Mouse (Mus musculus) brain, embryonic 14.5 days (tissue): ENCODE data around the gene Psme2. TPM values are rescaled to one million over a fixed set of nuclear protein-coding genes. Genes with fewer than 3 reads are reported as not detected.

Source experiments
- DNase-seq: peaks from one replicate; pipeline ENCODE4 v3.0.0-alpha.2; 2011; ENCODE audit warnings: low read depth
- CTCF ChIP-seq: fragments of 200-500 bp; IDR thresholded peaks from 2 replicates; pipeline ENCODE4 v1.5.1; 2012; ENCODE audit warnings: inconsistent platforms, mild to moderate bottlenecking, moderate library complexity, borderline replicate concordance; ENCODE audit not compliant: insufficient read depth, insufficient read length; ENCODE audit errors: extremely low read depth
- POLR2A ChIP-seq: fragments of 200-500 bp; IDR thresholded peaks from 2 replicates; pipeline ENCODE4 v1.6.1; 2012; ENCODE audit warnings: mild to moderate bottlenecking, inconsistent platforms, borderline replicate concordance; ENCODE audit not compliant: poor library complexity, insufficient read depth, insufficient read length, severe bottlenecking; ENCODE audit errors: extremely low read depth
- polyA plus RNA-seq: library from polyadenylated mRNA; depleted of rRNA; stranded (reverse); fragments of >200 nt; gene quantifications from 2 replicates; pipeline ENCODE4 v1.2.3, GENCODE M21; 2012

Psme2 gene
- polyA plus RNA-seq, 1 experiment, result 65.9 TPM

DNA sequence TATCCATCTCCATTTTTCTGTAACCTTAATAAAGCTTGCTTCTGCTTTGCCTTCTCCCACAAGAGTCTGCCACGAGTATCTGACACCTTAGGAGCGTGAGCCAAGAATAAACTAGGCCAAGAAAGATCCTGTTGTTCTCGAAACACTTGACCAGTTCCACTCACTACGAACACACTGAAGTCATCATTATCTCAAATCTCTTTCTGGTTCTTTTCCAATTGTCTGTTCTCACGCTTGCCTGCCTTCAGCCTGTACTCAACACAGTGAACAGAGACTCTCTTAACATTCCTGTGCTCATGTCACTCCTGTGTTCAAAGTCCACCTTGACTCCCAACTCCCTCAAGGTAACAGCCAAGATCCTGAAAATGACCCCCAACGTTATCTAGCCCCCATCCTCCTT is 22.4 kb upstream of the Psme2 start:
- DNase-seq, result no peak
- TF ChIP-seq POLR2A (no peak), CTCF (no peak)

DNA sequence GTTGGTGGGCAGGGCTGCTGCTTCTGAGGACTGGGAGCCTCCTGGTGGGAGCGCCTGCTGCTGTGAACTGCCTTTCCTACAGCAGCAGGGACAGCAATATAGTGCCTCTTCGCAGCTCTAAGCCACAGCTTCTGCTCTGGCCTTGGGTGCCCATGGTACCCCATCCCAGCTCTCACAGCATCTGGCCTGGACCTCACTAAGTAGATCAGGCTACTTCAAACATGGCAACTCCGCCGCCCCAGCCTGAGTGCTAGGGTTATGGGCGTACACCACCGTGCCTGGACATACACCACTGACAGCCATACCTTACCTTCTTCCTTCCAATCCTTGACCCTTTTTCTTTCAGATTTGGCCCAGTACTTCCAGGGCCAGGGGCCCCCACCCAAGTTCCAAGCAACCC is 17.4 kb upstream of the Psme2 start:
- DNase-seq, result no peak
- TF ChIP-seq POLR2A, result no peak
- no peak for TF ChIP-seq CTCF

DNA sequence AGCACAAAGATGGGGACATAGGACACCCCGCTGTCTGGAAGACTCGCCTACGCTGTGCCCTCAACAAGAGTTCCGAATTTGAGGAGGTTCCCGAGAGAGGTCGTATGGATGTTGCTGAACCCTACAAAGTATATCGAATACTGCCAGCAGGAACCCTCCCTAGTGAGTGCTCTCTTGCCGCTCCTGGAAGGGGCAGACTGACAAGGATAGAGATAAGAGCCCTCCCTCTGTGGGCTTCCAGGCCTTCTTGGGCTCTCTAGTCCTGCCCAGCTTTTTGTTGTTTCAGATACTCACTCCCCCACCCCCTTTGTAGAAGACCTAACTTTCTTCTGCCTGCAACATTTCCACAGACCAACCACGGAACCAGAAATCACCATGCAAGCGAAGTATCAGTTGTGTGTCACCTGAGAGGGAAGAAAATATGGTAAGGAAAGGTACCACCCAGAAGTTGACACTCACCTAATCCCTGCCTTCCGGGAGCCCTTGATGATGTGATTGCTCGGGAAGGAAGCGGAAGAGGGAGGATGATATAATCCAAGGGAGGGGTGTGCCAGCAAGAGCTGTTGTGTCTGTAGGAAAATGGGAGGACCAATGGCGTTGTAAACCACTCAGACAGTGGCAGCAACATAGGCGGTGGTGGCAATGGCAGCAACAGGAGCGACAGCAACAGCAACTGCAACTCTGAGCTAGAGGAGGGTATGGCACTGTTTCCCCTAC is 15.0 kb upstream of the Psme2 start:
- DNase-seq, result no peak
- TF ChIP-seq POLR2A (no peak), CTCF (no peak)

DNA sequence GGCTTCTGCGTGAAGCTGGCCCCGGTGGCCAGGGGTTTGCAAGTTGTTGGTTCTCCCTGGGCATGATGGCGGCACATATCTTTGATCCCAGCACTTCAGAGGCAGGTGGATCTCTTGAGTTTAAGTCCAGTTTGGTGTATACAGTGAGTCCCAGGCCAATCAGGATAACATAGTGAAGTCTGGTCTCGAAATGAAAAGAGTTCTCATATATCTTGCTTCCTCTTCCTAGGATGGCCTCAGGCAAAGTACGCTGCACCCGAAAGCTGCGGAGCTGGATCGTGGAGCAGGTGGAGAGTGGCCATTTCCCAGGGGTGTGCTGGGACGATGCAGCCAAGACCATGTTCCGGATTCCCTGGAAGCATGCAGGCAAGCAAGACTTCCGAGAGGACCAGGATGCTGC is 13.9 kb upstream of the Psme2 start:
- no peak for DNase-seq
- TF ChIP-seq CTCF (no peak), POLR2A (no peak)

DNA sequence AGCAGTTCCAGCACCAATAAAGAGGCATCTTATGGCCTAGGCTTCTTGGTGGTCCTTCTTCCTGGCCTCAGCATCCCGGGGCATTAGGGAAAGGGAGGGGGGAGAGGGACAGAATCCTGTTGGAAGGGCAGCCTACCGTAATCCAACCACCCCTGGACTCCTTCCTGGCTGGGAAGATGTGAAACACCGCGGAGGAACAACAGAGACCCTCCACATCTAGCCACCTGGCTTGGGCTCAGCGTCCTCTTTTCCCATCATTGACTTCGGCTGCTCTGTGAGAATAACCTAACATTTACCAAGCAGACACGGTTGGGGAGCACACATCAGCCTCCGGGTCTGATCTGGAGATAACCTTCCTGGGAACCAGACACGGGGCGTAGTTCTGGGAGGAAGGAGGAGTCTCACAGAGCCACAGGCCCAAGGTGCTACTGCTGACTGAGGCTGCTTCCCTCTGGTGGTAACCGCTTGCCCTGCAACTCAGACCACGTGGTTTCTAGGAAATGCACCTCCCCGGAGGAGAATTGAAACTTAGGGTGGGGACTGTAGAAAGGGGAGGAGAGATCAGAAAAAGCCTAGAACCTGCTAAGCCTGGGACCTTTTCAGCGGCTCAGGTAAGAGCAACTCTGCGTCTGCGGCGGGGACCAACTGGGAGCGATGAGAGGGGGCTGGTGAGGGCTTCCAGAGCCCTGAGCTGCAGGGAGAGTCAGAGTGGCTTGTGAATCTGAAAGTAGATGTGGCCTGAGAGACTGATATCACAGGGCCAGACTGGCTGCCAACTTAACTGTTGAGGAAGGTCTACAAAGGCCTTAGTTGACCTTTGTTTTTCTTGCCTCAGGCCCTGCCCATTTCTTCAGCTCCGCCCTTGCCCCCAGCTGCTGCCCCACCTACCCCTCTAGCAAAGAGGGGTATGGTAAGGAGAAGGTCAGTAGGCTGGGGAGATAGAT is 13.0 kb upstream of the Psme2 start:
- TF ChIP-seq CTCF (peak; percentile 90), POLR2A (no peak)
- peak; percentile 87 for DNase-seq

DNA sequence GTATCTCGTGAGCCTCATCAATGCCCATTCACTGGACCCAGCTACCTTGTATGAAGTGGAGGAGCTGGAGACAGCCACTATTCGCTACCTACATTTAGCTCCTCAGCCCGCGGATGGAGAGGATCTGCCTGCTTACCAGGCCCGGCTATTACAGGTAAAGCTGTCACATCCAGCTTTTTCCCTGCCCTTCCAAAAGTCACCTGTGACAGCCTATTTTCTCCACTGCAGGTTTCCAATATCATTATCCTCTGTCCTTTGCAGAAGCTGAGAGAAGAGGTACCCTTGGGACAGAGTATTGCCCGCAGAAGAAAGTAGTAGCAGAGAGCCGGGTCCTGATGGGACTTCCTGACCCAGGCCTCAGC is 12.3 kb upstream of the Psme2 start, which contains the start of gene Irf9:
Irf9 (plus strand) TSS at position 301 of the 362 bp plus-strand sequence.
- TF ChIP-seq POLR2A (no peak), CTCF (no peak)
- DNase-seq, result no peak

DNA sequence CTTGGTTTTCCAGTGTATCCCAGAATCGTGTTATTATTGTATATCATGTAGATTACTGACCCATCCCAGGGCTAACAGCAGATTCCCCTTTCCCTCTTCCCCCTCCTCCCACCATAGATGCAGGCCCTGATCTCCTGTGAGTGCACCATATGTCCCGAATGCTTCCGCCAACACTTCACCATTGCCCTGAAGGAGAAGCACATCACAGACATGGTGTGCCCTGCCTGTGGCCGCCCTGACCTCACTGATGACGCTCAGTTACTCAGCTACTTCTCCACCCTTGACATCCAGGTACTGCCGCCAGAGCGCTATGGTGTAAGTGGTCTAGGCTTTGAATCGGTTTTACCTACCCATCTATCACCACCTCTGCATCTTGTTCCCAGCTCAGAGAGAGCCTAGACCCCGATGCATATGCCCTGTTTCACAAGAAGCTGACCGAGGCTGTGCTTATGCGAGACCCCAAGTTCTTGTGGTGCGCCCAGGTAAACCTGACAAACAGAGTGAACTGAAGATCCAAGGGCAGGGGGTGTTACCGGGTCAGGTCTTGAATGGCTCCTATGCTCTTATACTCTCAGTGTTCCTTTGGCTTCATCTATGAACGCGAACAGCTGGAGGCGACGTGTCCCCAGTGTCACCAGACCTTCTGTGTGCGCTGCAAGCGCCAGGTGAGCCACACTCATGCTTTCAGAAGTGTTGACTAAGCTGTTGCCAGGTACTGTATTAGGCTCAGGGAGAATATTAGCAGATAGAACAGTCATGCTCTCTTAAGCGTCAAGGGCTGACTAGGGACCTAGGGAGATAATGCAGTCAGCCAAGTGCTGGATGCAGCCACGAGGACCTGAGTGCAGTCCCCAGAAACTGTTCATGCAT is 7.8 kb upstream of the Psme2 start:
- no peak for TF ChIP-seq POLR2A
- no peak for TF ChIP-seq CTCF

DNA sequence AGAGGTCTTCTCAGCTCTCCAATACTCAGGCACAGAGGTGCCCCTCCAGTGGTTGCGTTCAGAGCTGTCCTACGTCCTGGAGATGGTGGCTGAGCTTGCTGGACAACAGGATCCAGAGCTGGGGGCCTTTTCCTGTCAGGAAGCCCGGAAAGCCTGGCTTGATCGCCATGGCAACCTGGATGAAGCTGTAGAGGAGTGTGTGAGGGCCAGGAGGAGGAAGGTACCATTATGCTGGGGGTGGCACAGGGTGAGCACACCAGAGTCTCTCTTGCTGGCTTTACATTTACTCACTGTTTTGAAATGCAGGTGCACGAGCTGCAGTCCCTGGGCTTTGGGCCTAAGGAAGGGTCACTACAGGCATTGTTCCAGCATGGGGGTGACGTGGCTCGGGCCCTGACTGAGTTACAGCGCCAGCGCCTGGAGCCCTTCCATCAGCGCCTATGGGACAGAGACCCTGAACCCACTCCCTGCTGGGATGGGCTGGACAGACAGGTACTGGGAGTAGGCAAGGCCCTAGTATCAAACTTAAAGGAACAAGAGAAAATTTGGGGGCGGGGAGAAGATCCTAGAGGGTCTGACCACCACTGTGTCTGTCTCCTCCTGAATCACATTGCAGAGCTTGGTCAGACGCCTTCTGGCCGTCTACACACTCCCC is 5.2 kb upstream of the Psme2 start:
- TF ChIP-seq POLR2A, result no peak
- no peak for TF ChIP-seq CTCF
- peak; percentile 41 for DNase-seq

More for the DNA sequence above, 7.8 kb upstream of the Psme2 start:
- no peak for DNase-seq

DNA sequence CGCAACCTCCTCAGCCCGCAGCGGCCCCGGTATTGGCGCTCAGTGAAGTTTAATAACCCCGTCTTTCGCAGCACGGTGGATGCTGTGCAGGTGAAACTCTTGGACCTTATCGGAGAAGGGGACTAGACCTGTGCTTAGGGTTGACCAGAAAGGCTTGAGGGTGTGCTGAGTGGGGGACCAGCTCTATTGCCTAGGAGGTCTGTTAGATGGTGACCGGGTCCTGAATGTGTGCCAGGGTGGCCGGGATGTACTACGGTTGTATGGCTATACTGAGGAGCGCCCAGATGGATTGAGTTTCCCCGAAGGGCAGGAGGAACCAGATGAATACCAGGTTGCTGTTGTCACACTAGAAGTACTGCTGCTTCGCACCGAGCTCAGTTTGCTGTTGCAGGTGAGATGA is 1.3 kb upstream of the Psme2 start:
- DNase-seq, result no peak
- TF ChIP-seq POLR2A (no peak), CTCF (no peak)

DNA sequence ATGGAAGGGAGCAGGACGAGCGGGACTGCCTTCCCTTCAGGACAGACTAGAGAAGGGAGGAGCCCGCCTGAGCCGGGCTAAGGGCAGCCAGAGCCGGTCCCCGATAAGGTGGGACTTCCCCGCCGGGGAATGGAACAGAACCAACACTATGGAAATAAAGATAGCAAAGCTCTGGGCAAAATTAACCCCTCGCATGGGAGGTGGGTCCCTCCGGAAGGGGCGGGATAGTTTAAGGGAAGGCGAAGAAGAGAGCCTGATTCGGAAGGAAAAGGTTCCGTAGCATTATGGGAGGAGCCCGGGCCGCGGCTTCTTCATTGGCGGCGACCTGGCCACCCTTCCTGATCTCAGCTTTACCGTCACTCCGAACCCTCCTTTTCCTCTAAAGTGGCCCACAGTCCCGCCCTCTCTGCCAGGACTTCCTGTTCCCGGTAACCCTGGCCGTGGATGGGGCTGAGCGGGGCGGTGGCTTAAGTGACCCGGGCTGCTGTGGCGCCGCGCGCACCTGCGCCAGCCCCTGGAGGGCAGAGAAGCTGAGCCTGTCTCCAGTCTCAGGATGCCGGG is 498 bp upstream of the Psme2 start, which contains the start of gene Rnf31:
Rnf31 (plus strand) TSS at position 378 of the 561 bp plus-strand sequence.
- peak; percentile 1; the same call in 1 of the 2 replicates for TF ChIP-seq POLR2A
- TF ChIP-seq CTCF, result no peak
- peak; percentile 97 for DNase-seq

DNA sequence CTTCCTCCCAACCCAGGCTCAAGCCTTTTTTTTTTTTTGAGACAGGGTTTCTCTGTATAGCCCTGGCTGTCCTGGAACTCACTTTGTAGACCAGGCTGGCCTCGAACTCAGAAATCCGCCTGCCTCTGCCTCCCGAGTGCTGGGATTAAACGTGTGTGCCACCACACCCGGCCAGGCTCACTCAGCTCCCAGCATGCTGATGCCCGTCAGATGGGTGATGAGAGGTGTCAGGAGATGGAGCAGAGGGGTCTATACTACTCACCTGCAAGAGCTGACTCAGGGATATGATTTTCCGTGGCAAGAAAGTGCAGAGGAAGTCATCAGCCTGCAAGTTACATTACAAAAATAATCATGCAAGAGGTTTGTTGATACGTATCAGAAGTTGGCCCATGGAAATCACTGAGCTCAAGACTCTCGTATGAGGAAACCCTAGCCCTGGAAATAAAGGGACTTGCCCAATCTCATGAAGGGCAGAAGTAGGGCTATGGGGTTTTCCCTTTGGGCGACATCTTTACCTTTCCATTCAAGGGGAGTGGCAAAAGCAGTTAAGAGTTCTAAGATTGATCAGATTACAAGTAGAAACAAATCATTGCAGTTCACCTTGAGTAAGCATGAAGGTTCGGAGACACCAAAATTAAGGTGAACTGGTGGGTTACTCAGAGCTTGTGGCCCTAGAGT is 1.0 kb downstream of the Psme2 start:
- no peak for DNase-seq
- TF ChIP-seq CTCF (no peak), POLR2A (no peak)
